Comparison of ENCODE assay signal across 13 mouse cellular contexts in the genomic region with DNA sequence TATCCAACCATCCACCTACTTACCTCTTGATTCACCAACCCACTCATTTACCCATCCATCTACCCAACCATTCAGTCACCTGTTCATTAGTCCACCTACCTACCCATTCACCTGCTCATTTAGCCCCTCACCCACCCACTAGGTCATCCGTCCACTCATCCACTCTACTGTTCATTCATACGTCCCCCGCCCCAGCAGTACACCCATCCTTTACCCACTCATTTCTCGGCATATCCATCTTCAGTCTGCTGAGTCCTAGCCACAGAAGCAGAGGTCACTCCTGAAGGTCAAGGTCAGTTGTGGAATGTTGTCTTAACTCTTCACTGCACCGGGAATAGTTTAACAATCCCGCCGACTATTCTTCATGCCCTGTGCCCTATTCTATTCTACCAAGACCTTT. TPM values are rescaled to one million over a fixed set of nuclear protein-coding genes. Genes with fewer than 3 reads are reported as not detected.
DNase-seq lines count a peak whose midpoint lies in the region; ATAC-seq lines count a peak whose summit lies in the region.
"Had no signal": no experiment of that assay in that cellular context is flagged by ENCODE, and none has a peak within 500 bp of the region (broad histone marks: within the 10 kb centered on the region; RNA-seq: fewer than 3 reads in every experiment).

No protein-coding gene starts in this region.

- H3K4me2 ChIP-seq in hindbrain, embryonic 15.5 days, result no peak overlapping the region
- no peak overlapping the region for H3K4me2 ChIP-seq in neural tube, embryonic 11.5 days (ENCODE audit: low read depth)

- no peak overlapping the region for H3K4me3 ChIP-seq in hindbrain, embryonic 15.5 days
- H3K4me3 ChIP-seq in hindbrain, embryonic 10.5 days, result no peak overlapping the region
- no peak overlapping the region for H3K4me3 ChIP-seq in neural tube, embryonic 11.5 days (ENCODE audit: low read depth, low read length)
- H3K4me3 ChIP-seq: heart, embryonic 15.5 days; myocyte had no signal

- H3K27ac ChIP-seq in hindbrain, embryonic 15.5 days (replicated peaks), result no peak overlapping the region
- H3K27ac ChIP-seq in hindbrain, embryonic 10.5 days, result no peak overlapping the region
- no peak overlapping the region for H3K27ac ChIP-seq in neural tube, embryonic 11.5 days (ENCODE audit: low read depth, low read length)
- H3K27ac ChIP-seq: heart, embryonic 15.5 days; liver, embryonic 14.5 days; macrophage; stomach, postnatal 0 days had no signal

- intact Hi-C loops in gastrocnemius, postnatal 14 days (cut with DNase I; ENCODE audit: low total_unique reads), result loop anchor here (2.0 to 10.0 kb wide), 2 partner anchors 153 to 249 kb away; no protein-coding TSS in a partner anchor

- peaks cover 7% of the 10 kb centered on the region; the same call in 1 of the 2 replicates for H3K4me1 ChIP-seq in hindbrain, embryonic 15.5 days (replicated peaks)
- peaks cover 13% of the 10 kb centered on the region; the same call in 1 of the 2 replicates for H3K4me1 ChIP-seq in hindbrain, embryonic 10.5 days (replicated peaks)
- no peaks in the 10 kb centered on the region for H3K4me1 ChIP-seq in neural tube, embryonic 11.5 days (ENCODE audit: control insufficient read depth, insufficient read depth, low read length)

- no peak overlapping the region for H3K9ac ChIP-seq in hindbrain, embryonic 15.5 days
- no peak overlapping the region for H3K9ac ChIP-seq in neural tube, embryonic 11.5 days (ENCODE audit: low read length)
- H3K9ac ChIP-seq: heart, embryonic 15.5 days; liver, embryonic 14.5 days had no signal

- H3K27me3 ChIP-seq in hindbrain, embryonic 15.5 days, result no peaks in the 10 kb centered on the region
- no peaks in the 10 kb centered on the region for H3K27me3 ChIP-seq in hindbrain, embryonic 10.5 days (ENCODE audit: insufficient read depth, poor library complexity, severe bottlenecking)
- H3K27me3 ChIP-seq in neural tube, embryonic 11.5 days (ENCODE audit: control insufficient read depth, insufficient read depth, low read length), result no peaks in the 10 kb centered on the region
- H3K27me3 ChIP-seq: heart, embryonic 15.5 days had no signal

- DNase-seq in adrenal gland, adult 2 months, result peak; percentile 4
- no peak for DNase-seq in adrenal gland, postnatal 4 days (ENCODE audit: low spot score in 2 of 2)
- DNase-seq in hindbrain, embryonic 10.5 days (ENCODE audit: low spot score), result no peak
- DNase-seq in neural tube, embryonic 11.5 days (ENCODE audit: low spot score), result no peak
- DNase-seq in neural tube, embryonic 10.5 days (ENCODE audit: extremely low spot score, low spot score), result no peak
- DNase-seq in gastrocnemius, postnatal 14 days, result no peak
- DNase-seq in thymus, postnatal 14 days, result no peak

- H3K36me3 ChIP-seq in hindbrain, embryonic 15.5 days, result no peaks in the 10 kb centered on the region
- H3K36me3 ChIP-seq in hindbrain, embryonic 10.5 days, result no peaks in the 10 kb centered on the region
- no peaks in the 10 kb centered on the region for H3K36me3 ChIP-seq in neural tube, embryonic 11.5 days (ENCODE audit: control insufficient read depth, insufficient read depth, low read length)
- H3K36me3 ChIP-seq: heart, embryonic 15.5 days had no signal

- H3K9me3 ChIP-seq in hindbrain, embryonic 15.5 days, result no peaks in the 10 kb centered on the region
- peaks cover 8% of the 10 kb centered on the region; the same call in 1 of the 2 replicates for H3K9me3 ChIP-seq in hindbrain, embryonic 10.5 days
- H3K9me3 ChIP-seq in neural tube, embryonic 11.5 days (ENCODE audit: control insufficient read depth, low read length), result peaks cover 4% of the 10 kb centered on the region; the same call in 1 of the 2 replicates
- H3K9me3 ChIP-seq: heart, embryonic 15.5 days had no signal

- ATAC-seq in hindbrain, embryonic 15.5 days (ENCODE audit: low FRiP score, low read depth), result peak; percentile 17; the same call in 1 of the 2 replicates
- 0 out of 2 replicates have a peak, but pooled peaks have one; percentile 31 for ATAC-seq in neural tube, embryonic 11.5 days (ENCODE audit: insufficient read depth, low FRiP score, low TSS enrichment)

- 53% methylated on average over 7 of the region's 7 CpGs for WGBS in hindbrain, embryonic 15.5 days
- WGBS in hindbrain, embryonic 10.5 days, result 52% methylated on average over 7 of the region's 7 CpGs
- 56% methylated on average over 7 of the region's 7 CpGs for WGBS in neural tube, embryonic 11.5 days

RNA-seq across cellular contexts. Expression of a gene that starts 23.6 kb away (rescaled TPM):
- total RNA-seq in adrenal gland, adult 2 months (2021), result 10 to 100 TPM in 1 of 2 experiments, 1 to 10 TPM in 1; 5.6 to 13.0 TPM
- polyA plus RNA-seq in adrenal gland, adult 2 months (2012; rRNA removed), result 2.7 and 2.9 TPM in 2 replicates
- total RNA-seq in adrenal gland, postnatal 4 days (2021), result 10 to 100 TPM; 17.1 to 20.7 TPM
- polyA plus RNA-seq in hindbrain, embryonic 15.5 days (2015; fragmentation: Nextera tagmentation; extraction: Ambion mirVana), result 32.6 and 39.0 TPM in 2 replicates
- 28.5 and 33.1 TPM in 2 replicates for polyA plus RNA-seq in hindbrain, embryonic 10.5 days (2016; fragmentation: Nextera tagmentation; extraction: Ambion mirVana)
- polyA plus RNA-seq in neural tube, embryonic 11.5 days (2014; fragmentation: Nextera tagmentation; extraction: Ambion mirVana), result 33.5 and 34.0 TPM in 2 replicates
- total RNA-seq in gastrocnemius, postnatal 14 days (2021), result 1 to 10 TPM; 2.2 to 2.4 TPM
